Mouse (Mus musculus) heart, postnatal 0 days (tissue): ENCODE results near the gene Gja1.

Experiments
- CTCF ChIP-seq: IDR thresholded peaks from 2 replicates; pipeline ENCODE4 v1.5.1; 2016; ENCODE audit warnings: antibody characterized with exemption, control low read depth, low read depth
- EP300 ChIP-seq: IDR thresholded peaks from 2 replicates; pipeline ENCODE4 v1.6.1; 2016; ENCODE audit warnings: antibody characterized with exemption, low read depth

GRCm38 (mm10) chr10:56360472-56360871 lies 16.7 kb upstream of the Gja1 start:
- TF ChIP-seq CTCF: no peak
- TF ChIP-seq EP300: no peak
